Mouse (Mus musculus): ENCODE data around the gene Dcpp2.
"Not testable (repeated sequence)": the region's sequence is repeated elsewhere in the genome, so short reads cannot be mapped to it uniquely, and the experiment has no call there.

Dcpp2 gene

GRCm38 (mm10) chr17:23880576-23880975 lies at the start of gene Dcpp2, which contains the start of gene Dcpp1:
Gene Dcpp2 (plus strand): TSS chr17:23880880.
Gene Dcpp1 (plus strand): TSS chr17:23880876.
- DNase-seq, result not testable (repeated sequence)

GRCm38 (mm10) chr17:23831201-23831600 lies 49.5 kb upstream of the Dcpp2 start:
- no peak for DNase-seq

GRCm38 (mm10) chr17:23836006-23836575 lies 44.6 kb upstream of the Dcpp2 start, which contains the start of gene Prss33:
Gene Prss33 (minus strand): TSS chr17:23836056.
- no peak for DNase-seq

- peak; percentile 55 to 81 for DNase-seq
These were observed 39.5 kb upstream of the Dcpp2 start for GRCm38 (mm10) chr17:23841145-23841544.

GRCm38 (mm10) chr17:23843141-23843811 lies 37.4 kb upstream of the Dcpp2 start:
- DNase-seq, result no peak

- peak; percentile 65 to 79 for DNase-seq
These were observed 36.8 kb upstream of the Dcpp2 start, which contains the start of the genes Prss32 and Prss41 for GRCm38 (mm10) chr17:23843812-23844273. Gene Prss32 (plus strand): TSS chr17:23843855. Gene Prss41 (minus strand): TSS chr17:23844172.

GRCm38 (mm10) chr17:23850028-23850427 lies 30.7 kb upstream of the Dcpp2 start:
- no peak for DNase-seq

GRCm38 (mm10) chr17:23850853-23851749 lies 29.6 kb upstream of the Dcpp2 start:
- peak; percentile 66 to 78 for DNase-seq

GRCm38 (mm10) chr17:23853292-23853691 lies 27.4 kb upstream of the Dcpp2 start:
- peak; percentile 24 to 66 for DNase-seq

GRCm38 (mm10) chr17:23854229-23854765 lies 26.4 kb upstream of the Dcpp2 start:
- no peak for DNase-seq

- no peak for DNase-seq
These were observed 23.5 kb upstream of the Dcpp2 start for GRCm38 (mm10) chr17:23857193-23857592.

GRCm38 (mm10) chr17:23857913-23858312 lies 22.8 kb upstream of the Dcpp2 start:
- no peak for DNase-seq

- DNase-seq, result peak in 1 of 2 experiments; percentile 26
These were observed 17.8 kb upstream of the Dcpp2 start for GRCm38 (mm10) chr17:23862926-23863325.

- DNase-seq, result no peak
These were observed 12.9 kb upstream of the Dcpp2 start, which contains the start of gene Prss21 for GRCm38 (mm10) chr17:23867756-23868155. Gene Prss21 (plus strand): TSS chr17:23868056.

- DNase-seq, result no peak
These were observed 12.2 kb upstream of the Dcpp2 start for GRCm38 (mm10) chr17:23868513-23868912.

- peak; percentile 56 to 75 for DNase-seq
These were observed 6.5 kb upstream of the Dcpp2 start for GRCm38 (mm10) chr17:23873884-23874856.

GRCm38 (mm10) chr17:23876741-23877140 lies 3.9 kb upstream of the Dcpp2 start:
- DNase-seq, result no peak

- no peak for DNase-seq
These were observed 3.5 kb upstream of the Dcpp2 start for GRCm38 (mm10) chr17:23877166-23877565.

GRCm38 (mm10) chr17:23917158-23917557 lies 36.5 kb downstream of the Dcpp2 start, which contains the start of gene Dcpp3:
Gene Dcpp3 (plus strand): TSS chr17:23917458.
- DNase-seq, result not testable (repeated sequence)

GRCm38 (mm10) chr17:23924531-23925007 lies 43.9 kb downstream of the Dcpp2 start:
- DNase-seq, result peak; percentile 94

GRCm38 (mm10) chr17:23925090-23925493 lies 44.4 kb downstream of the Dcpp2 start:
- peak; percentile 78 to 82 for DNase-seq
